Mouse (Mus musculus) heart, adult 9 months (tissue): Measurements from ENCODE around the gene Olfr1431.
"Not testable (repeated sequence)": the region's sequence is repeated elsewhere in the genome, so short reads cannot be mapped to it uniquely, and the experiment has no call there.

Source experiments
- DNase-seq, 2 experiments: peaks; one replicate each; pipeline ENCODE4 v3.0.0; 2022; ENCODE audit warnings: low spot score in 2 of 2

The Olfr1431 gene

DNA sequence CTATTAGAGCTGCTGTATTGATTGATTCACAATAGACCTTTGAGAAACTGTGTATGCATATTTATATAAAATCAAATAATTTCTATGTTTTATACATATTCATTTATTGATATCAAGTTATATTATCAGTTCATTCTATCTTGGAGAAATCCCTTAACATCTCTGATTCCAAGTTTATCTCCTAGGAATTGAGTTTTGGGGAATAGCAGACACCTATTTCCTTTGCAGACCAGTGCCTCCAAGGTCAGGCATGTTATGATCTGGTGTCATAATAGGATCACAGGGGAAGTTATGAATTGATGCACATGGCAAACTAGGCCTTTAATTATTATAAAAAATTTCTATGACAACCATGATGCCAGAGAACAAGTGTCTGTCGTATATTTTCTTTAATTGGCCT lies at the start of gene Olfr1431:
Gene Olfr1431 (plus strand): TSS at position 301 of the 400 bp plus-strand sequence.
- no peak for DNase-seq

- DNase-seq = not testable (repeated sequence)
Measured at GRCm38 (mm10) chr19:12170062-12170599, 30.3 kb upstream of the Olfr1431 start, which contains the start of gene Olfr1555-ps1. Gene Olfr1555-ps1, minus strand, starts transcription at chr19:12170112.

GRCm38 (mm10) chr19:12175431-12175830 lies 25.0 kb upstream of the Olfr1431 start:
- DNase-seq = not testable (repeated sequence)

GRCm38 (mm10) chr19:12199076-12199475 lies 1.4 kb upstream of the Olfr1431 start:
- not testable (repeated sequence) for DNase-seq

DNA sequence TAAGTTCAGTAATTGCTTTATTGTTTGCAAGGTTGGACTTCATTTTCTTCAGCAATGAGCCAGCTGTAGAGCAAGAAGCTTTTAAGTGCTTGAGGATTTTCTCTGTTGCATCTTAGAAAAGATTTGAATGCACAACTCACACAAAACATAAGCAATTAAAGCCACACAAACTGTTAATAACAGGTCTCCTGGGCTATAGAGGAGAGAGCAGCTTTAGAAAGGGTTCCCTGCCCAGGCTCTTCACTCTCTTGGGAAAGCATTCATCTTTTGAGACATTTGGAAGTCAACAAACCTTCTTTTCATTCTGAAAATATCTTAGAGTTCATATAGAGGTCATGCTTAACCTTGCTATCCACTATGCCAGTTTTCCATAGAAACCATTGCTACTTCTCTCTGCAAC lies 32.1 kb downstream of the Olfr1431 start, which contains the start of gene Olfr1432:
Gene Olfr1432 (minus strand): TSS at position 101 of the 400 bp plus-strand sequence.
- DNase-seq = not testable (repeated sequence)

GRCm38 (mm10) chr19:12241559-12241958 lies 41.1 kb downstream of the Olfr1431 start, which contains the start of gene Olfr262:
Gene Olfr262, minus strand, starts transcription at chr19:12241659.
- DNase-seq = no peak

- no peak for DNase-seq
Measured at GRCm38 (mm10) chr19:12260732-12261131, 60.3 kb downstream of the Olfr1431 start, which contains the start of gene Olfr235. Gene Olfr235, plus strand, starts transcription at chr19:12261032.
